Mouse (Mus musculus) liver, embryonic 16.5 days (tissue): Measurements from ENCODE around the gene Rmnd5a. TPM values are rescaled to one million over a fixed set of nuclear protein-coding genes. Genes with fewer than 3 reads are reported as not detected.

Source experiments
- ATAC-seq: fragments of 200-750 bp; cut with Nextera tagmentation; 2 replicates; pipeline ENCODE4 v1.8.0; 2017; ENCODE audit warnings: low read depth, mild to moderate bottlenecking, moderate number of reproducible peaks, moderate library complexity
- H3K27ac ChIP-seq: fragments of 300-500 bp; sonication (generic); 2 replicates; pipeline ENCODE4 v1.5.1; 2014; ENCODE audit warnings: mild to moderate bottlenecking, low read length
- H3K27me3 ChIP-seq: fragments of 300-500 bp; sonication (generic); 2 replicates; pipeline ENCODE4 v1.6.1; 2014; ENCODE audit warnings: low read depth, low read length, mixed read lengths; ENCODE audit not compliant: control insufficient read depth, insufficient read depth
- H3K36me3 ChIP-seq: fragments of 300-500 bp; sonication (generic); 2 replicates; pipeline ENCODE4 v1.6.1; 2014; ENCODE audit warnings: mild to moderate bottlenecking; ENCODE audit not compliant: control insufficient read depth, insufficient read depth
- H3K4me1 ChIP-seq: fragments of 300-500 bp; sonication (generic); 2 replicates; pipeline ENCODE4 v1.6.1; 2014; ENCODE audit warnings: low read depth, low read length, mixed read lengths; ENCODE audit not compliant: control insufficient read depth
- H3K4me2 ChIP-seq: fragments of 300-500 bp; sonication (generic); 2 replicates; pipeline ENCODE4 v1.6.1; 2014; ENCODE audit warnings: low read depth, low read length, mixed read lengths
- H3K4me3 ChIP-seq: fragments of 300-500 bp; sonication (generic); 2 replicates; pipeline ENCODE4 v1.5.1; 2014; ENCODE audit warnings: low read depth, mild to moderate bottlenecking, low read length
- H3K9ac ChIP-seq: fragments of 300-500 bp; sonication (generic); 2 replicates; pipeline ENCODE4 v1.6.1; 2014; ENCODE audit warnings: low read depth, low read length
- H3K9me3 ChIP-seq: fragments of 300-500 bp; sonication (generic); replicated peaks from 2 replicates; pipeline ENCODE4 v1.6.1; 2016; ENCODE audit warnings: low read length; ENCODE audit not compliant: control insufficient read depth
- WGBS: fragments of 180-500 bp; shearing (Covaris S2); extraction: QIAGEN DNeasy Blood & Tissue Kit; methylation state at CpG from one replicate; pipeline ENCODE4 v1.1.7; 2014; ENCODE audit not compliant: insufficient replicate concordance; 5-methylcytosine and 5-hydroxymethylcytosine counted together
- polyA plus RNA-seq: library from polyadenylated mRNA; unstranded; fragments of >200 nt; fragmentation: Nextera tagmentation; extraction: Ambion mirVana; gene quantifications from 2 replicates; pipeline ENCODE4 v1.2.1, GENCODE M21; 2015

Gene Rmnd5a
- polyA plus RNA-seq, 1 experiment from 2014 or later, result 5.2 TPM

GRCm38 (mm10) chr6:71369416-71369815, 71.0 kb downstream of the Rmnd5a start:
- no peaks in the 10 kb centered on the region for H3K36me3 ChIP-seq
- ATAC-seq, result no peak
- H3K27ac ChIP-seq, result no peak overlapping the region
- H3K9me3 ChIP-seq, result no peaks in the 10 kb centered on the region
- 69% methylated on average over 6 of the region's 6 CpGs for WGBS
- no peak overlapping the region for H3K4me2 ChIP-seq
- no peaks in the 10 kb centered on the region for H3K27me3 ChIP-seq
- no peaks in the 10 kb centered on the region for H3K4me1 ChIP-seq
- H3K4me3 ChIP-seq, result no peak overlapping the region
- H3K9ac ChIP-seq, result no peak overlapping the region

GRCm38 (mm10) chr6:71363995-71364394, 76.4 kb downstream of the Rmnd5a start:
- WGBS, result 52% methylated on average over 2 of the region's 2 CpGs
- no peaks in the 10 kb centered on the region for H3K9me3 ChIP-seq
- H3K27me3 ChIP-seq, result no peaks in the 10 kb centered on the region
- ATAC-seq, result no peak
- no peak overlapping the region for H3K4me3 ChIP-seq
- H3K27ac ChIP-seq, result no peak overlapping the region
- H3K36me3 ChIP-seq, result no peaks in the 10 kb centered on the region
- H3K4me2 ChIP-seq, result no peak overlapping the region
- no peaks in the 10 kb centered on the region for H3K4me1 ChIP-seq
- no peak overlapping the region for H3K9ac ChIP-seq

- Histone ChIP-seq H3K9ac (no peak overlapping the region), H3K36me3 (no peaks in the 10 kb centered on the region), H3K9me3 (no peaks in the 10 kb centered on the region), H3K4me1 (no peaks in the 10 kb centered on the region), H3K27me3 (no peaks in the 10 kb centered on the region), H3K4me3 (no peak overlapping the region), H3K4me2 (no peak overlapping the region), H3K27ac (no peak overlapping the region)
- ATAC-seq, result no peak
- 70% methylated on average over 10 of the region's 10 CpGs for WGBS
Observed at GRCm38 (mm10) chr6:71361156-71361670, 79.2 kb downstream of the Rmnd5a start.

GRCm38 (mm10) chr6:71360751-71361150, 79.7 kb downstream of the Rmnd5a start:
- Histone ChIP-seq H3K9me3 (no peaks in the 10 kb centered on the region), H3K36me3 (no peaks in the 10 kb centered on the region), H3K9ac (no peak overlapping the region), H3K4me3 (no peak overlapping the region), H3K4me2 (no peak overlapping the region), H3K27me3 (no peaks in the 10 kb centered on the region), H3K27ac (no peak overlapping the region), H3K4me1 (no peaks in the 10 kb centered on the region)
- ATAC-seq, result no peak
- 43% methylated on average over 5 of the region's 5 CpGs for WGBS

GRCm38 (mm10) chr6:71360221-71360620, 80.2 kb downstream of the Rmnd5a start:
- Histone ChIP-seq H3K9ac (no peak overlapping the region), H3K4me2 (no peak overlapping the region), H3K4me3 (no peak overlapping the region), H3K36me3 (no peaks in the 10 kb centered on the region), H3K4me1 (no peaks in the 10 kb centered on the region), H3K27ac (no peak overlapping the region), H3K9me3 (no peaks in the 10 kb centered on the region), H3K27me3 (no peaks in the 10 kb centered on the region)
- 50% methylated on average over 4 of the region's 4 CpGs for WGBS
- ATAC-seq, result no peak

GRCm38 (mm10) chr6:71357493-71357892, 82.9 kb downstream of the Rmnd5a start:
- WGBS, result 59% methylated on average over 7 of the region's 7 CpGs
- no peaks in the 10 kb centered on the region for H3K4me1 ChIP-seq
- no peak overlapping the region for H3K4me3 ChIP-seq
- H3K4me2 ChIP-seq, result no peak overlapping the region
- no peaks in the 10 kb centered on the region for H3K9me3 ChIP-seq
- ATAC-seq, result no peak
- H3K27me3 ChIP-seq, result no peaks in the 10 kb centered on the region
- H3K9ac ChIP-seq, result no peak overlapping the region
- no peak overlapping the region for H3K27ac ChIP-seq
- no peaks in the 10 kb centered on the region for H3K36me3 ChIP-seq

- Histone ChIP-seq H3K27me3 (no peaks in the 10 kb centered on the region), H3K4me3 (no peak overlapping the region), H3K4me2 (no peak overlapping the region), H3K36me3 (no peaks in the 10 kb centered on the region), H3K27ac (no peak overlapping the region), H3K9me3 (no peaks in the 10 kb centered on the region), H3K4me1 (no peaks in the 10 kb centered on the region), H3K9ac (no peak overlapping the region)
- 71% methylated on average over 2 of the region's 2 CpGs for WGBS
- ATAC-seq, result no peak
Observed at GRCm38 (mm10) chr6:71353722-71354121, 86.7 kb downstream of the Rmnd5a start.

- H3K36me3 ChIP-seq, result no peaks in the 10 kb centered on the region
- no peaks in the 10 kb centered on the region for H3K9me3 ChIP-seq
- no peaks in the 10 kb centered on the region for H3K27me3 ChIP-seq
- no peak overlapping the region for H3K4me3 ChIP-seq
- no peaks in the 10 kb centered on the region for H3K4me1 ChIP-seq
- H3K4me2 ChIP-seq, result no peak overlapping the region
- ATAC-seq, result no peak
- no peak overlapping the region for H3K27ac ChIP-seq
- 58% methylated on average over 10 of the region's 10 CpGs for WGBS
- no peak overlapping the region for H3K9ac ChIP-seq
Observed at GRCm38 (mm10) chr6:71352866-71353427, 87.5 kb downstream of the Rmnd5a start.

- Histone ChIP-seq H3K9ac (no peak overlapping the region), H3K36me3 (no peaks in the 10 kb centered on the region), H3K27me3 (no peaks in the 10 kb centered on the region), H3K4me1 (no peaks in the 10 kb centered on the region), H3K4me2 (no peak overlapping the region), H3K4me3 (no peak overlapping the region), H3K27ac (no peak overlapping the region), H3K9me3 (no peaks in the 10 kb centered on the region)
- WGBS, result 73% methylated on average over 6 of the region's 6 CpGs
- ATAC-seq, result no peak
Observed at GRCm38 (mm10) chr6:71352201-71352600, 88.2 kb downstream of the Rmnd5a start.
